Mouse (Mus musculus) lung, postnatal 14 days (tissue): ENCODE measurements around the gene Flcn.

Experiments
- DNase-seq: peaks from one replicate; pipeline ENCODE4 v3.0.0; 2021

Flcn gene

DNA sequence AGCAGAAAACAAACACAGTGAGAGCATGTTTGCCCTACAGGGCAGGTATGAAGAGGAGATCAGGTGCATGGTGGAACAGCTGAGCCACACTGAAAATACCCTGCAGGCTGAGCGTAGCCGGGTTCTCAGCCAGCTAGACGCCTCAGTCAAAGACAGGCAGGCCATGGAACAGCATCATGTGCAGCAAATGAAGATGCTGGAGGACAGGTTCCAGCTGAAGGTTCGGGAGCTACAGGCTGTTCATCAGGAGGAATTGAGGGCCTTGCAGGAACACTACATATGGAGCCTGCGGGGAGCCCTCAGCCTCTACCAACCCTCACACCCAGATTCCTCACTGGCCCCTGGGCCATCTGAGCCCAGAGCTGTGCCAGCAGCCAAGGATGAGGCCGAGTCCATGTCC, 49.0 kb downstream of the Flcn start:
- DNase-seq: no peak

DNA sequence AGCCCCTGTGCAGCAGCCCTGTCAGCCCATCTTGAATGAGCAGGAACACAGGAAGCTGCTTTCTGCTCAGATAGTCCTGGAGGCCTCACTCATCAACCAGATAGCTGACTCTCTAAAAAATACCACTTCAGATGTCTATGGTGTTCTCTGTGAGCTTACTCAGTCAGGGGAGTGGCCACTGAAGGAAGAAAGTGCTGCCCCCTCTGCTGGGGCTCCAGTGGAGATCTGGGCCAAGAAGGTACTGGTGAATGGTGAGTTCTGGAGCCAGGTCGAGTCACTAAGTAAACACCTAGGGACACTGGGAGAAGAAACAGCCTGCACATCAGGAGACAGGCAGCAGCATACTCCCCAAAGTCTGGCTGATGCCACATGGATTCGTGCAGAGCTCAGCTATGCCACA, 50.2 kb downstream of the Flcn start:
- no peak for DNase-seq

DNA sequence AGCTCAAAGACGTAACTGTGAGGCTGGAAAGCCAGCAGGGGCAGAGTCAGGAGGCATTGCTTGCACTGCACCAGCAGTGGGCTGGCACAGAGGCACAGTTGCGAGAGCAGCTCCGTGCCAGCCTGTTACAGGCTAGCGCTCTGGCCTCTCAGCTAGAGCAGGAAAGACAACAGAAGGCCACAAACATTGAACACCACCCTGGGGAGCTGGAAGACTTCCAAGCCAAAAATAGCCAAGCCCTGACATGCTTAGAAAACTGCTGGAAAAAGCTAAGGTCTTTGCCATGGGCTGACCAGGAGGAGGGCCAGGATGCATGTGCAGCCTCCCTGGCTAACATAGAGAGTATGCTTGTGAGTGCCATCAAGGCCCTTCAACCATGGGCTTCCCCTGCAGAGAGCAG, 50.6 kb downstream of the Flcn start:
- DNase-seq: peak; percentile 38

DNA sequence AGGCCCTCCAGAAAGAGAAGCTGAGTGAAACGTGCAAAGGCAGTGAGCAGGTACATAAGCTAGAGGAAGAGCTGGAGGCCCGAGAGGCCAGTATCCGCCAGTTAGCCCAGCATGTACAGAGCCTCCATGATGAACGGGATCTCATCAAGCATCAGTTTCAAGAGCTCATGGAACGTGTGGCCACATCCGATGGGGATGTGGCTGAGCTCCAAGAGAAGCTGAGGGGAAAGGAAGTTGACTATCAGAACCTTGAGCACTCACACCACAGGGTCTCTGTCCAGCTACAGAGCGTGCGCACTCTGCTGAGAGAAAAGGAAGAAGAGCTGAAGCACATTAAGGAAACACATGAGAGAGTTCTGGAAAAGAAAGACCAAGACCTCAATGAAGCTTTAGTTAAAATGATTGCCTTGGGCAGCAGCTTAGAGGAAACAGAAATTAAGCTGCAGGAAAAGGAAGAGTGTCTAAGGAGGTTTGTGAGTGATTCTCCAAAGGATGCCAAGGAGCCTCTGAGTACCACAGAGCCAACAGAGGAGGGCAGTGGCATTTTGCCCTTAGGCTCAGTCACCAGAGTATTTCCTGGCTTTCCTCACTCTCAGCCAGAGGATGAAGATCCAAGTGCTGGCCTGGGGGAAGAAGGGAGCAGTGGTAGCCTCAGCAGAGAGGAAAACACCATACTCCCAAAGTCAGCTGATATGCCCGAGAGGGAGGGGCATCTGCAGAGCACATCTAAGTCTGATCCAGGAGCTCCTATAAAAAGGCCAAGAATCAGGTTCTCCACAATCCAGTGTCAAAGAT, 51.4 kb downstream of the Flcn start:
- DNase-seq: no peak

DNA sequence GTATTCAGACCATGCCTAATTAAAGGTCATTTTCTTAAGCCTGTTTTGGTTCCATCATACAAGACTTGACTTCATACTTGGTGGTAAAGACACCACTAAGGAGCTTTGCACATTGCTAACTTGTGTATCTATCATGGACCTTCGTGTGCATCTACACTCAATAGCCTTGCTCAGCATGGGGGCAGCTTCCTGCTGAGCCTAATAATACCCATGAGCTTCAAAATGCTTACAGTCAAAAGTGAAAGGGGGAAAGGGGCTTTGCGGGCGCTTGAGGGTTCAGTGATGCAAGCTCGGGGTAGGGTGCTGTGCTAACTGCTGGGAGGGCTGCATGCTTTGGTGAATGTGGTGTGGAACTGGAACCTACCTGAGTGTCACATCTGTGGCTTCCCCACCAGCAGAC, 53.5 kb downstream of the Flcn start:
- DNase-seq: no peak

DNA sequence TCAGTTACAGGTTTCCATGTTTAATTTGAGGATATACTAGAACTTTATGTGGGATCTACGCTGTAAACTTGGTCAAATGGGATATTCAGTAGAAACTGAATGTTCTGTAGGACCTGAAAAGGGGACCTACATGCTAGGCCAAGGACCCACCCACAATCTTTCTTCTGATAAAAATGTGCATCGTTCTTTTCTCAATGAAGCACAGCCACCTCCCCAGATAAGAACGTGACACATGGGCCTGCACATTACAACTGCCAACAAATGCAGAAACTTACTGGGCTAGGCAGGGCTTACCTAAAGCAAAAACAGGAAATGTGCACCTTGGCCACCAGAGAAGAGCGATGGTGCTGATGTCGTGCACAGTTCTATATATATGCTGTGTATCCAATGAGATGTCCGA, 55.3 kb downstream of the Flcn start:
- DNase-seq: no peak

DNA sequence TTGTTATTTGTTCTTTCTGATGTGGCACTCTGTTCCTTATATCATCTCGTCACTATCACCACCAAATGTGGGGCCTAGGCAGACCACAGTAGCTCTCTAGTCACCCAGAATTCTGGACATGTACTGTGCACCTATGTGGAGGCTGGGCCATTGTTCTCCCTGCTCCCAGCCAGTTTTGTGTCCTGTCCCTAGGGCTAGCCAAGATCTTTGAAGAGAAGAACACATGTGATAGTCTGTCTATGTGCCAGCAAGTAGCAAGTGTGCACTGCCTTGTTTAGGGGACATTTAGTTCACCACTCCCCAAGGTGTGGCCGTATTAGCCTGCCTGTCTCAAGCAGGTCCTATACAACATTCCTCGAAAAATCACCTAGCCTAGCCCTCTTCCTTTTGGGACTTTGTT, 60.8 kb downstream of the Flcn start:
- no peak for DNase-seq

DNA sequence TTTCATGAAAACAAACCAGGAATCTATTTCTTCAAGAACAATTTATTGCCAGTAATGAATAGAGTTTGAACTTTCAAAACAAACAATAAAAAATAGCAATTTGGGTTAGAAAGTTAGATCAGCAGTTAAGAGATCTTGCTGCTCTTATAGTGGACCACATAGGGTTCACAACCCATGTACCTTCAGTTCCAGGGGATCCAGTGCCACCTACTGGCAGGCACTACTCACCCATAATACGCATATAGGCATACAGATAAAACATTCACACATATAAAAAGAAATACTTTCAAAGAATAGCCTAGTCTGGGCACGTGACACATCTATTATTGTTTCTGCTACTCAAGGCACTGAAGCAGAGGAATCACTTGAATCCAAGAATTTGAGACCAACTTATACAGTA, 63.2 kb downstream of the Flcn start:
- DNase-seq: peak; percentile 78

DNA sequence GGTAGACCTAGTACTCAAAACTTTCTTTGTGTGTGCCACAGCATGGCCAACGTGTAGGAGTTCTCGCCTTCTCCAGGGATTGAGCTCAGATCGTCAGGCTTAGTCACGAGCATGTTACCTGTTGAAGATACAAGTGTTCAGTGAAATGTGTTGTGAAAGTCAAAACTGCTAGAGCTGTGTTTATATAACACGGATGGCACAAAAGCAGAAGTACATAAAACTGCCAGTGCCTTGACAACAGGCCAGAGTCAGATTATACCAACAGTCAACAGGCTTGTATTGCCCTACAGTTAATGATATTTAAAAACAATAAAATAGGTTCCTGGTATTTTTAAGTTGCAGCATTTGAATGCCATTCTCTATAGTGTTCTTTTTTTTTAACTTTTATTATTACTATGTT, 64.0 kb downstream of the Flcn start:
- DNase-seq: no peak

DNA sequence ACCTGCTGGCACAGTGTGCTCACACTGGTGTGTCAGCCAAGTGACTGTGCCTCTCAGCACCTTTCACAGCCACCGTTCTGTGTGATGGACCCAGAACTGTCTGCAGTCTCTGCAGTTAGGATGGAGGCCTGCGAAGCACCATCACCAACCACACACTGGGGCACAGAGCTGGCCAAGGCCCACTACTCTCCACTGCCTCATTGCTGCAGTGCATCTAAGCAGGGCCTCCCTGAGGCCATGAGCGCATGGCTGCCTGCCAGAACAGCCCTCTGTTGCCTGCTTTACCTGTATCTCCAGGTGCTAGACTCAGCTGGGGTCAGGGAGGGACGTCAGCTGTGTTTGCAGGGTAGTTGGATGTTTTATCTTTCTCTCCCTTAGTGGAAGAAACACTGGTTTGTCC, 65.4 kb downstream of the Flcn start:
- no peak for DNase-seq

DNA sequence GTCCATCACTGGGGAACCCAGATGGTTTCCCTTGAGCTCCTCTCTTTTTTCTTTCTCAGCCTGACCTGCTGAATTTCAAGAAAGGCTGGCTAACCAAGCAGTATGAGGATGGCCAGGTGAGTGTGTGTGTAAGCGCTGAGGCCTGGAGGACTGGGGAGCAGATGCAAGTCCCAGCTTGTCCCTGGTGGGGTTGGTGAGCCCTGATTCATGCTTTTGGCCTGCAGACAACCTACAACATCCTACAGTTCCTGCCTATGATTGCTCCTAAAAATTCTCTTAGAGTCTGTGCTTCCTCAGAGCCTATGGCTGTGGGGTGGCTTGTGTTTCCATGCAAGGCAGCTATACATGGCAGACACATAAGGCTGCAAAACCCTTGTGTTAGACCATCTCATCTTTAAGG, 66.1 kb downstream of the Flcn start:
- DNase-seq: no peak

DNA sequence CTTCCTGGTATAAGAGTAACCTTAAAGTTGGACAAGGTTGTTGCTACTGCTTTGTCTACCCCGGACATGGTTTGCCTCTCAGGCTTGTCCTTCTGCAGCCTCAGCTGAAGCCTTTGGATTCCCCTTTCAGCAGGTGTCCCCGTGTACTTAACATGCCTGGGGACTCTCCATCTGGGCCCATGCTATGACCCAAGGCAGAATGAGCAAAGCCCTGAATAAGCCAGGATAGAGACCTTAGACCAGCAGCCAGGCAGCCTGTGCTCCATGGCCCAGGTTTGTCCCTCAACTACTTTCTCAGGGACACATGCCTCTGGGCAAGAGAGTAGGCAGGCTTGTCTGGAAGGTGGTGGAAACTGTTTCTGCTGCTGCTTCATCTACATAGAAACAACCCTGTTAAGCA, 66.5 kb downstream of the Flcn start:
- DNase-seq: no peak

DNA sequence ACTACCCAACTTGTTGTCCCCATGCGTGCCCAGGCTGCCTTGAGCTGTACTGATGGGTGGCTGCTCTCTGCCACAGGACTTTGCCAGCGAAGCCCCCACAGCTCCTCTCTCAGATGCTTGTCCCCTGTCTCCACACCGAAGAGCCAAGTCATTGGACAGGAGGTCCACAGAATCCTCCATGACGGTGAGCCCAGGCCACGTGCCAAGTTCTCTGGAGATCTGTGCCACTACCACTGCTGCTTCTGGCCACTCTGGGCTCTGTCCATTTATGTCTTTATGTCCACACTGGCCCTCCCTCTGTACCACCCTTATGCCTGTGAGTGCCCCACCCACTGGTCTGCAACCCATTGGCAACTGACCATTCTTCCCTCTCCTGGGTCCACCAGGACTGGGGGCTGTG, 67.9 kb downstream of the Flcn start:
- no peak for DNase-seq
